Mouse (Mus musculus): ENCODE measurements around the gene Zc3h10.
"Not testable (repeated sequence)": the region's sequence is repeated elsewhere in the genome, so short reads cannot be mapped to it uniquely, and the experiment has no call there.

Zc3h10 gene

GRCm38 (mm10) chr10:128524111-128524731 lies 23.4 kb downstream of the Zc3h10 start:
- peak; percentile 71 for DNase-seq (ENCODE audit: low read depth)

DNA sequence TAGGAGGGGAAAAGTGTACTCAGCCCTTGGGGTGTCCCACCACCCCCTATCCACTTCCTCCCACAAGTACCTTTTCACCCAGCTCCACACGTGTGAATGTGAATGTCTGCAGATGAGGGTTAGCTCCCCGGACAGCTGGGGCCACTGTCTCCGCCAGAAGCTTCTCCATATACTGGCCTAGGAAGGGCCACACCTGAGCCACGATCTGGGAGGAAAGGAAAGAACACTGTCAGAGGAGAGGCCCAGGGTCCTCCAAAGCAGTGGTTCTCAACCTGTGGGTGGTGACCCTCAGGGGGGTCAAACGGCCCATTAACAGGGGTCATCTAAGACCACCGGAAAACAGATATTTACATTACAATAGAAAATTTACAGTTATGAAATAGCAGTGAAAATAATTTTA lies 25.2 kb downstream of the Zc3h10 start:
- no peak for DNase-seq (ENCODE audit: low read depth)

DNA sequence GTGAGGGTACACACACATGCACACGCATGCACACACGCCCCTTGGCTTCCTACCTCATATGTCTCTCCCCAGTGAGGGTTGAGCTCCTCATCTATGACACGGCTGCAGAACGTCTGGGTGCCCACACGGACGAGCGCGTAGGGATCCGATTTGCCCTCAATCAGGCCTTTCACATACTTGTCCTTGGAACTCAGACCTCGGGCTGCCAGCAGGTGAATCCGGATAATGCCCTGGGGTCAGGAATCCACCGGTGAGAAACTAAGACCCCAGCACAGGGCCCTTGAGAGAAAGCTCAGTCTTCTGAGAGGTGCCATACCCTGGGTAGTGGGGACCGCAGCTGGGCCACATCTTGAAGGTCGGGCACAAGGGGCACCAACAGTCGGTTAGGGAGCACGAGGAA lies 27.0 kb downstream of the Zc3h10 start:
- DNase-seq (ENCODE audit: low read depth): no peak

GRCm38 (mm10) chr10:128518833-128519232 lies 28.7 kb downstream of the Zc3h10 start:
- DNase-seq (ENCODE audit: low read depth): peak; percentile 62

GRCm38 (mm10) chr10:128516677-128517076 lies 30.9 kb downstream of the Zc3h10 start:
- no peak for DNase-seq (ENCODE audit: low read depth)

DNA sequence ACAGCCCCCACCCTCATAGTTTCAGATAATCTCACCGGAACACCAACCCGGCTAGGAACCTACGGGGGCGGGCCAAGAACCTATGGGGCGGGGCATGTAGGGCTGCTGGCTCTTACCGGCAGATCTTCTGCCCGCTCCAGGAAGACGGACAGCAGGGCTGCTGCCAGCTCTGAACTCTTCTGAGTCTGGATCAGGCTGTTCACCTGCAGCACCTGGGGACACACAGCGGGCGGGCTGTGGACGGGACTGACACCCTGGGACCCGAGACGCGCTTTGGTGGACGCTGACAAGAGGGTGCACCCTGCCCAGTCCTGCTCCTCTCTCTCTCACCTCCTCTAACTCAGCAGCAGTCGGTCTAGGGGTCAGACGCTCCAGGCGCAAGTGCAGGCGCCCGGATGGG lies 31.5 kb downstream of the Zc3h10 start:
- no peak for DNase-seq (ENCODE audit: low read depth)

GRCm38 (mm10) chr10:128515044-128515443 lies 32.5 kb downstream of the Zc3h10 start:
- no peak for DNase-seq (ENCODE audit: low read depth)

DNA sequence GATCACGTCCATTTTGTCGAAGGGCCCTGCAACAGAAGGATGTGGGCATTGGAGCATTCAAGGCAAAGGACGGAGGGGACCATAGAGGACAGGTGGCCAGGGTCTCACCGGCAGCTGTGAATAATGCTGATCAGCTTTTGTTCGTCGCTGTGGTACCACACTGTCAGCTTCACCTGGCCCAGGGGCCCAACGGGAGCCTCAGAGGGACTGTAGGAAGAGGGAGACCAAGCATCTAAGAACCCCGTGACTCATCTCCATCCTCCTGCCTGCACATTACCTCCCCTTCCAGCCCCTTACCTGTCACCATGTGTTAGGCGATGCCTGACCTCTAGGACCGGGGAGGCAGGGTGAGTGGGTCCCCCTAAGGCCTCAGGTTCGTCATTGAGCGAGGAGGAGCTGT lies 35.8 kb downstream of the Zc3h10 start:
- no peak for DNase-seq (ENCODE audit: low read depth)

- DNase-seq (ENCODE audit: low read depth): no peak
Measured at GRCm38 (mm10) chr10:128511189-128511588, 36.4 kb downstream of the Zc3h10 start.

GRCm38 (mm10) chr10:128510301-128510700 lies 37.3 kb downstream of the Zc3h10 start:
- DNase-seq (ENCODE audit: low read depth): no peak

DNA sequence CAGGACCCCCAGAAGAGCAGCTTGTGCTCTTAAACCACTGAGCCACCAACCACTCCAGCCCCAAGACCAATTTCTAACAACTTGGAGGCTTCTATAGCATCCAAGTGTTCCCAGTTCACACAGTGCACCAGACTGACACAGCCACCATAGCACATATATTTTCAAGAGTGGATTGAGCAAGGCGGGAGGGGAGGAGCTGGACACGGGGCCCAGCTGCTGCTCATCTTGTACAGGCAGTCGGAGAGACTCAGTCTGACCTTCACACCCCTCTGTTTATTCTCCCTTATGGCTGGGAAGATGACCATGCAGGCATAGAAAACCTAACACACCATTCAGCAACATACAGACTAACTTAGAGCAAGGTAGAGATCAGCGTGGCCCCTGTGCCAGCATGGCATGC lies 37.7 kb downstream of the Zc3h10 start:
- DNase-seq (ENCODE audit: low read depth): no peak

GRCm38 (mm10) chr10:128509203-128509602 lies 38.4 kb downstream of the Zc3h10 start:
- DNase-seq (ENCODE audit: low read depth): no peak

DNA sequence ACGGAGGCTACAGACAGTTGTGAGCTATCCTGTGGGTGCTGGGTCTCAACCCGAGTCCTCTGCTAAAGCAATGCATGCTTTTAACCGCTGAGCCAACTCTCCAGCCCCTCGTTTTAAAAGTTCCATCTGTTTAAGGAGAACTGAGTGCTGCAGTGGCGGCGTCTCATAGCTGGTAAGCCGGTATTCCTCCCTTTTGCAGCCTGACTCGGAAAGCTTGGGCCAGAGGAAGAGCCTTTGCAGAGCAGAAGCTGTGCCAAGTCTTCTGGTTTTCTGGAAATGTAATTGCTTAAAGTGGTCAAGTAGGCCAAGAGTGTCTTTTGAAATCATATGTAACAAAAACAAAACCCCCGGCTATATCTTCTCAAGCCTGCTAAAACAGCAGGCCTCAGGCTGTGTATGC lies 39.3 kb downstream of the Zc3h10 start:
- DNase-seq (ENCODE audit: low read depth): no peak

- no peak for DNase-seq (ENCODE audit: low read depth)
Measured at GRCm38 (mm10) chr10:128505974-128506373, 41.6 kb downstream of the Zc3h10 start.

GRCm38 (mm10) chr10:128505371-128505667 lies 42.3 kb downstream of the Zc3h10 start:
- DNase-seq (ENCODE audit: low read depth): not testable (repeated sequence)

- peak; percentile 77 for DNase-seq (ENCODE audit: low read depth)
Measured at GRCm38 (mm10) chr10:128504641-128505370, 42.8 kb downstream of the Zc3h10 start.

DNA sequence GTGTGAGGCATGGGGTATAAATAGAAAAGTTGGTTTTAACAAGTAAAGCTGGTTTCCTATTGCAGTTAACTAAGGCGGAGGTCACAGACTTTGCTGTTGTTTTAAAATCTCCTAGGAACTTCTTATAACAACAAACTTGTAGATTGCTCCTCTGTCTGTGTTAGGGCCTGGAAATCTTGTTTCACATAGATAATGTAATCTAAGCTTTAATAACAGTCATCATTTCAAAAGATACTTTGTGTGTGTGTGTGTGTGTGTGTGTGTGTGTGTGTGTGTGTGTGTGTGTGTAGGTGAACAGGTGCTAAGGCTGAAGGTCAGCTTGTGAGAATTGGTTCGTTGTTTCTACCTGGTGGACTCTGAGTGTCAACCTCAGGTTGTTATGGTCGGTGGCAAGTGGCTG lies 43.6 kb downstream of the Zc3h10 start:
- no peak for DNase-seq (ENCODE audit: low read depth)

DNA sequence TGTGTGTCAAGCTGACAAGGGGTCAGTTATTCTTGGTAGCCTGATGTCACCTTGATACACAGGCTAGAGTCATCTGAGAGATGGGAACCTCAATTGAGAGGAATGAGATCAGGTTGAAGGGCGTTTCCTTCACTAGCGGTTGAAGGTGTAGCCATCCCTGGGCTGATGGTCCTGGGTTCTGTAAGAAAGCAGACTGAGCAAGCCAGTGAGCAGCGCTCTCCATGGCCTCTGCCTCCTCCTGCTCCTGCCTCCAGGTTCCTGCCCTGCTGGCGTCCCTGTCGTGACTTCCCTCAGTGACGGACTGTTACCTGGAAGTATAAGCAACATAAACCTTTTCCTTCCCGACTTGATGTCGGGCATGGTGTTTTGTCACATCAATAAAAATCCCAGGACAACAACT lies 44.0 kb downstream of the Zc3h10 start:
- no peak for DNase-seq (ENCODE audit: low read depth)

DNA sequence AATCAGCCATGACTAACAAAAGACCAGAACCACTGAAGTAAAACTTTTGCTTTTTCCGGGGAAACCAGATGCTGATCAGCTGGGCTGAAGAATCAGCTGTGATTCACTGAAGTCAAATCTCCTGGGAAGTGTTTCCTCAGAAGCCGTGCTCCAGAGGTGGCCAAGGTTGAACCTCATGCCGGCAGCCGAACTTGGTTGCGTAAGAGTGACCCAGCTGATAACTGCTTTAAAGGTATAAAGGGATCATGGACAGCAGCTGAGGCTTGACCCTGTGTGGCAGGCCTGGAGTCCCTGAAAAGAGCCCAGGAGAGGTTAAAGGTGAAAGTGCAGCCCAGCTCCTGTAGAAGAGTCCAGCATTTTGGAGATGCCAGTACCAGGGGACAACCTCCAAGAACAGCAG lies 45.2 kb downstream of the Zc3h10 start:
- DNase-seq (ENCODE audit: low read depth): no peak

GRCm38 (mm10) chr10:128499116-128499671 lies 48.4 kb downstream of the Zc3h10 start:
- DNase-seq (ENCODE audit: low read depth): peak; percentile 76

DNA sequence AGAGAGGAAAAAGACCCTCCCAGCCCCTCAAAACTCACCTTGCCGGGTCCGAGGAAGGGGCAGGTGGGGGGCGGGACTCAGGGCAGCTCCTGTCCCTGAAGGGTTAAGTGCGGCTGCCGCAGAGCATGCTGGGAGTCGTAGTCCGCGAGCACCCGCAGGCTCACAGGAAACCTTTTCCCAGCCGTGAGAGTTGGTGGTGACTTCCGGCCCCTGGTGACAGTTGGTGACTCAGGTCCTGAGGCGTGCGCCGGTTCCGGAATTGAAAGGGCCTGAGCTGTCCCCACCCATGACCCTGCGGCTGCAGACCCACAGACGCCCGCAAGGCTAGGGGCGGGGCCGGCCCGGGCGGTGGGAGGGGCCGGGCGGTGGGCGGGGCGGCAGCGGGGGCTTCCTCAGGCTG lies 49.0 kb downstream of the Zc3h10 start, which contains the start of gene Myl6b:
Gene Myl6b, minus strand, starts transcription at position 96 of the 400 bp plus-strand sequence.
- peak; percentile 98 for DNase-seq (ENCODE audit: low read depth)

DNA sequence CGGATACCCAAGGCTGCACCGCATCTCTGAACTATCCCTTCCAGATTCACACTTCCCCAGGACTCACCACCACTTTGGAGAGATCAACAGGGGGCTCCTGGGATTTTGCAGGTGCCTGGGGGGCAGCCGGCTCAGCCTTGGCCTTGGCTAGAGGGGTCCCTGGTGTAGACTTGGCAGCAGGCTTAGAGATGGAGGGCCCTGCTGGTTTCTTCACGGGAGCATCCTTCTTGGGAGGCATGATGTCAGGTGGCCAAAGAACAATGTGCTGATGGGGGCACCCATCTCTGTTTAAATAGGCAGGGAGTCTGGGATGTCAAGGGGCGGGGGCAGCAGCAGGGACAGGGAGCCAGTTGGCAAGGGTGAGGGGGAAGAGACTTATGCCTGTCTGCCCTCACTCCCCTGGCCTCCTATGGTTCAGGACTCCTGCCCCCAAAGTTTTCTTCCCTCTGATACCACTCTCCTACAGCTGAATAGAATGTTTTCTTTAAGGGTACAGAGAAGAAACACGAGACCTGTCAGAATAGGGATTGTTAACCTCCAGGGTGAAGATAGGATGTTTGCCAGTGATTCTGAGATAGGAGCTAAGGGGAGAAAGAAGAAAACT lies 50.3 kb downstream of the Zc3h10 start:
- DNase-seq (ENCODE audit: low read depth): no peak

DNA sequence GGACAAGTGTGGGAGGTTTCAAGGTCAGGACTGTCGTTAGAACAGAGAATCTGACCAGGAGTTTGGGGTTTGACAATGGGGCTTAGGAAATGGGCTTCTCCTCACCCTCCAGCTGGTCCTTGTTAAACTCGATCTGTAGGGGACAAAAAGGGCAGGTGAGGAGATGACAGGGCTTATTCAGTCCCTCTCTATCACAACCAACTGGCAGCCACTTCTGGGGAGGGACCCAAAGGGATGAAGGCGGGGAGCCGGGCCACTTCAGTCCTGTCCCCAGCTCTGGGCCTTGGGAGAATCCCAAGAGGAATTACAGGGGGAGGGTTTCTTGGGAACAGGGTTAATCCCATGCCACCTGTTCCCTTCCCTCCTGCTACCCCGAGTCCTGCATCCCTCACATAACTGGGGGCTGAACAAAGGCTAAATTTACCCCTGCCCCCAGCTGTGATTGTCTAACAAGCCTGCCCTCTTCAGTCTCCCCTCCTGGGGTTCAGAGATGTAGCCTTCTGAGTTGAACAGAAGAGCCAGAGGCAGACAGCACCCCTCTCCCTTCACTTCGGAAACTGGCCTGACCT lies 51.0 kb downstream of the Zc3h10 start:
- DNase-seq (ENCODE audit: low read depth): no peak

Data from induced T-regulatory cell, adult 2 months (primary cell).